ENCODE assay signal across 21 mouse cellular contexts in the genomic region with DNA sequence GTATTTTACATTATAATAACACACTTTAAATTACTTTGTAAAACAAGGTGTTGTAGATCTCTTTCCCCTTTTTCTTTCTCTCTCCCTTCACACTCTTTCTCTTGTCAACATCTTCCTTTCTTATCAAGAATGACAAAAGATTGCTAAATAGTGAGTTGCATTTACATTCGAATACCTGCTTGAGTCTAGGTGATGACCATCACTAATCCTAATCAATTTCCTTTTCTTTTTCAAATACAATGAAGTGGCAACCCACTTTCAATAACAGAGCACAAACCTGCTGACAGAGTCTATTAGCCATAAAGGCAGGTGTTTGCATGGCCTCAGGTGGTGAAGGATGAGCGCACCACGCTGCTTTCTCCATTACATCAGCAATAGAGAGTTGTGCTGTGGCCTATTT.
DNase-seq lines count a peak whose midpoint lies in the region; ATAC-seq and TF ChIP-seq lines count a peak whose summit lies in the region.
"Had no signal": no experiment of that assay in that cellular context is flagged by ENCODE, and none has a peak within 500 bp of the region (broad histone marks: within the 10 kb centered on the region; RNA-seq: fewer than 3 reads in every experiment).

No protein-coding gene starts in this region.

- TF ChIP-seq POLR2A in ES-Bruce4 (IDR thresholded peaks at IDR 0.05; ENCODE audit: insufficient read depth, low read length), result no peak

- DNase-seq in ES-E14 (ENCODE audit: low read depth, low spot score) (peak; percentile 45), ZHBTc4 (ENCODE audit: low read depth, low spot score) (peak; percentile 61)
- DNase-seq in adrenal gland, adult 18-20 months (ENCODE audit: low spot score in 2 of 2), result no peak
- DNase-seq: adrenal gland, adult 8-10 months; adrenal gland, postnatal 14 days; adrenal gland, postnatal 36 days; B cell, adult 2 months; cerebellum, adult 11-12 months; cerebellum, adult 2 months; cerebellum, adult 9-10 months; cerebellum, postnatal 10 days; cerebellum, postnatal 25 days; forebrain, postnatal 0 days had no signal

- H3K27me3 ChIP-seq in ES-Bruce4 (ENCODE audit: control insufficient read depth, insufficient read depth, low read length, poor library complexity, severe bottlenecking), result no peaks in the 10 kb centered on the region
- H3K27me3 ChIP-seq in kidney, embryonic 15.5 days, result no peaks in the 10 kb centered on the region
- H3K27me3 ChIP-seq: CH12.LX; embryonic facial prominence, embryonic 12.5 days; forebrain, embryonic 13.5 days; forebrain, embryonic 15.5 days had no signal

- no peaks in the 10 kb centered on the region for H3K36me3 ChIP-seq in ES-Bruce4 (ENCODE audit: control insufficient read depth, insufficient read depth, low read length, poor library complexity, severe bottlenecking)
- no peaks in the 10 kb centered on the region for H3K36me3 ChIP-seq in ES-E14 (ENCODE audit: control insufficient read depth, insufficient read depth, low read length, poor library complexity, severe bottlenecking)
- H3K36me3 ChIP-seq in kidney, embryonic 15.5 days, result no peaks in the 10 kb centered on the region
- H3K36me3 ChIP-seq: embryonic facial prominence, embryonic 10.5 days; embryonic facial prominence, embryonic 12.5 days; forebrain, embryonic 15.5 days had no signal

- in situ Hi-C loops in ES-E14 (cut with MboI; ENCODE audit: low sequenced_read_pairs in 2 of 2, unreplicated experiment in 2 of 2), result no loop called here

- no peak overlapping the region for H3K27ac ChIP-seq in ES-Bruce4 (ENCODE audit: insufficient read depth, low read length)
- peak overlapping the region; percentile 7; the same call in 1 of the 2 replicates for H3K27ac ChIP-seq in ES-E14 (ENCODE audit: insufficient read depth, low read depth, low read length, poor library complexity, severe bottlenecking)
- no peak overlapping the region for H3K27ac ChIP-seq in kidney, embryonic 15.5 days
- H3K27ac ChIP-seq: embryonic facial prominence, embryonic 10.5 days; embryonic facial prominence, embryonic 12.5 days; forebrain, embryonic 13.5 days; forebrain, embryonic 15.5 days had no signal

- no peaks in the 10 kb centered on the region for H3K4me1 ChIP-seq in ES-Bruce4 (ENCODE audit: control insufficient read depth, insufficient read depth, low read length)
- H3K4me1 ChIP-seq in ES-E14 (ENCODE audit: control insufficient read depth in 2 of 2, insufficient read depth in 2 of 2, low read length in 2 of 2, poor library complexity in 1 of 2), result no peaks in the 10 kb centered on the region; a peak in 1 of 4 replicates
- H3K4me1 ChIP-seq in kidney, embryonic 15.5 days, result no peaks in the 10 kb centered on the region
- H3K4me1 ChIP-seq: embryonic facial prominence, embryonic 10.5 days; embryonic facial prominence, embryonic 12.5 days; forebrain, embryonic 13.5 days; forebrain, embryonic 15.5 days had no signal

- H3K4me2 ChIP-seq in kidney, embryonic 15.5 days, result no peak overlapping the region
- H3K4me2 ChIP-seq: embryonic facial prominence, embryonic 12.5 days; forebrain, embryonic 13.5 days; forebrain, embryonic 15.5 days had no signal

- H3K9ac ChIP-seq in ES-Bruce4 (ENCODE audit: low read depth, poor library complexity, severe bottlenecking) (no peak overlapping the region), ES-E14 (ENCODE audit: insufficient read depth, low read depth, low read length, poor library complexity, severe bottlenecking) (no peak overlapping the region)
- H3K9ac ChIP-seq in kidney, embryonic 15.5 days, result no peak overlapping the region
- H3K9ac ChIP-seq: embryonic facial prominence, embryonic 12.5 days; forebrain, embryonic 13.5 days; forebrain, embryonic 15.5 days; forebrain, postnatal 0 days had no signal

- TF ChIP-seq EP300 in ES-Bruce4 (IDR thresholded peaks at IDR 0.05; ENCODE audit: insufficient read depth, low read depth, low read length), result peak; percentile 82

- no peak for ATAC-seq in kidney, embryonic 15.5 days (replicated peaks; ENCODE audit: low FRiP score)
- ATAC-seq: CD4-positive, CD25-positive, alpha-beta regulatory T cell, adult 4 months; forebrain, embryonic 13.5 days; forebrain, embryonic 15.5 days; forebrain, postnatal 0 days had no signal

- 89% methylated on average over 3 of the region's 3 CpGs for WGBS in kidney, embryonic 15.5 days

- H3K4me3 ChIP-seq in ES-Bruce4 (ENCODE audit: low read depth, low read length) (no peak overlapping the region), ES-E14 (ENCODE audit: insufficient read depth in 1 of 2, low read depth in 1 of 2, low read length in 2 of 2, poor library complexity in 1 of 2, severe bottlenecking in 1 of 2) (no peak overlapping the region)
- H3K4me3 ChIP-seq in kidney, embryonic 15.5 days (replicated peaks), result no peak overlapping the region
- H3K4me3 ChIP-seq: embryonic facial prominence, embryonic 10.5 days; embryonic facial prominence, embryonic 12.5 days; forebrain, embryonic 13.5 days; forebrain, embryonic 15.5 days had no signal

- no peak for TF ChIP-seq CTCF in ES-Bruce4 (IDR thresholded peaks at IDR 0.05; ENCODE audit: low read depth, low read length)

- H3K9me3 ChIP-seq in ES-Bruce4 (replicated peaks; ENCODE audit: control insufficient read depth, insufficient read depth, low read length, poor library complexity, severe bottlenecking) (no peaks in the 10 kb centered on the region), ES-E14 (ENCODE audit: control insufficient read depth, insufficient read depth, low read depth, low read length) (no peaks in the 10 kb centered on the region; the same call in 1 of the 2 replicates)
- no peaks in the 10 kb centered on the region for H3K9me3 ChIP-seq in kidney, embryonic 15.5 days (replicated peaks)
- H3K9me3 ChIP-seq: embryonic facial prominence, embryonic 10.5 days; embryonic facial prominence, embryonic 12.5 days; forebrain, embryonic 13.5 days; forebrain, embryonic 15.5 days had no signal

TF ChIP-seq in ES-E14, 5 proteins besides CTCF, POLR2A, EP300 and RAD21:
- TF ChIP-seq CHD2 (IDR thresholded peaks at IDR 0.05; ENCODE audit: low read depth, low read length) (peak; percentile 70), ZNF384 (IDR thresholded peaks at IDR 0.05; ENCODE audit: low read depth, low read length) (no peak), MAFK (IDR thresholded peaks at IDR 0.05; ENCODE audit: insufficient read depth, low read depth, low read length) (no peak), ZC3H11A (IDR thresholded peaks at IDR 0.05; ENCODE audit: borderline replicate concordance, low read depth, low read length) (no peak), HCFC1 (IDR thresholded peaks at IDR 0.05; ENCODE audit: borderline replicate concordance, insufficient read depth, low read length) (no peak)

Comparison
In these comparisons a context has a peak if more than half of its experiments do, and no peak if none do; other contexts are left out.
1. DNase-seq: peak in ES-E14 (single experiment) and ZHBTc4 (single experiment); none in adrenal gland, adult 18-20 months (0 of 2).